ENCODE assay signal across 18 mouse cellular contexts in the genomic region with DNA sequence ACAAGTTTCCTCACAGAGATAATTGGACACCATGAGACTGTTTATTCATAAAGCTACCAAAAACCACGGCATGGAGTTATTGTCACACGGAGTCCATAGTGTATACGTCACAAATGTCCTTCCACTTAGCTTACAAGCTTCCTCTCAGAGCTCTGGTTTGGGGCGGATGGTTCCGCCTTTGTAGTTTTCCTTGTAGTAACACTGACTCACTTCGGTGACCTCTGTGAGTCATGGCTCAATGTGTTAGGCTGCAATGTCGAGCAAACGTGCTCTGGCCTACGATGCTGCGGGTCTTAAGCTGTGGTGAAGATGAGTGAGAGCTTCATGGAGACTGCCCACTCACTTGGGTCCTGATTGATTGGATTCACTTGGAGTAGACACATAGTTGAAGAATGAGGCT.
DNase-seq lines count a peak whose midpoint lies in the region; ATAC-seq and TF ChIP-seq lines count a peak whose summit lies in the region.
"Had no signal": no experiment of that assay in that cellular context is flagged by ENCODE, and none has a peak within 500 bp of the region (broad histone marks: within the 10 kb centered on the region; RNA-seq: fewer than 3 reads in every experiment).

No protein-coding gene starts in this region.

- no peak overlapping the region for H3K4me3 ChIP-seq in kidney, embryonic 16.5 days (ENCODE audit: low read length)
- H3K4me3 ChIP-seq in CH12.LX (replicated peaks in 1 of 3; ENCODE audit: low read depth in 2 of 3, low read length in 2 of 3, poor library complexity in 1 of 3) (no peak overlapping the region), myocyte (no peak overlapping the region)
- no peak overlapping the region for H3K4me3 ChIP-seq in midbrain, embryonic 14.5 days (replicated peaks; ENCODE audit: low read depth, low read length)
- H3K4me3 ChIP-seq: embryonic facial prominence, embryonic 15.5 days; hindbrain, embryonic 12.5 days; liver, embryonic 13.5 days; lung, embryonic 15.5 days; midbrain, embryonic 12.5 days; neural tube, embryonic 13.5 days had no signal

- in situ Hi-C loops in CH12.LX (cut with MboI; ENCODE audit: low pct_ligation_motif_present, low pct_unique_long_range_greater_than_20kb, low sequenced_read_pairs) = no loop called here

- H3K27me3 ChIP-seq in kidney, embryonic 16.5 days (ENCODE audit: insufficient read depth, low read length) = no peaks in the 10 kb centered on the region
- no peaks in the 10 kb centered on the region for H3K27me3 ChIP-seq in CH12.LX (replicated peaks)
- no peaks in the 10 kb centered on the region for H3K27me3 ChIP-seq in myocyte (ENCODE audit: control insufficient read depth, insufficient read depth, insufficient read length)
- H3K27me3 ChIP-seq in midbrain, embryonic 14.5 days (ENCODE audit: control insufficient read depth, insufficient read depth, low read length) = no peaks in the 10 kb centered on the region
- H3K27me3 ChIP-seq: embryonic facial prominence, embryonic 15.5 days; hindbrain, embryonic 12.5 days; liver, embryonic 13.5 days; lung, embryonic 15.5 days; midbrain, embryonic 12.5 days; neural tube, embryonic 13.5 days had no signal

- no peak overlapping the region for H3ac ChIP-seq in myocyte (ENCODE audit: control insufficient read depth, insufficient read length)

- no peaks in the 10 kb centered on the region for H3K4me1 ChIP-seq in kidney, embryonic 16.5 days (ENCODE audit: insufficient read depth, low read length)
- peaks cover 0 to 11% of the 10 kb centered on the region in 2 experiments; a peak in 1 of 4 replicates for H3K4me1 ChIP-seq in CH12.LX (ENCODE audit: control insufficient read depth in 1 of 2, insufficient read depth in 2 of 2)
- no peaks in the 10 kb centered on the region for H3K4me1 ChIP-seq in midbrain, embryonic 14.5 days (ENCODE audit: control insufficient read depth, insufficient read depth, low read length)
- H3K4me1 ChIP-seq: embryonic facial prominence, embryonic 15.5 days; hindbrain, embryonic 12.5 days; liver, embryonic 13.5 days; lung, embryonic 15.5 days; midbrain, embryonic 12.5 days; neural tube, embryonic 13.5 days had no signal

- no peak overlapping the region for H3K27ac ChIP-seq in kidney, embryonic 16.5 days (ENCODE audit: low read length)
- H3K27ac ChIP-seq in CH12.LX (ENCODE audit: insufficient read depth, low read depth) = no peak overlapping the region
- no peak overlapping the region for H3K27ac ChIP-seq in midbrain, embryonic 14.5 days (replicated peaks; ENCODE audit: low read depth, low read length)
- H3K27ac ChIP-seq: embryonic facial prominence, embryonic 15.5 days; hindbrain, embryonic 12.5 days; liver, embryonic 13.5 days; lung, embryonic 15.5 days; midbrain, embryonic 12.5 days; neural tube, embryonic 13.5 days had no signal

- no peak for DNase-seq in kidney, postnatal 14 days
- peak; percentile 49 for DNase-seq in CH12.LX (ENCODE audit: extremely low read depth)
- peak; percentile 22 to 42 for DNase-seq in adrenal gland, adult 18-20 months (ENCODE audit: low spot score in 2 of 2)
- DNase-seq in midbrain, embryonic 14.5 days = no peak
- DNase-seq: cerebellum, adult 2 months; cerebellum, postnatal 36 days; gastrocnemius, postnatal 36 days; liver, embryonic 13.5 days; thymus, postnatal 36 days had no signal

- ATAC-seq in kidney, embryonic 16.5 days (ENCODE audit: low FRiP score, low TSS enrichment) = 0 out of 2 replicates have a peak, but pooled peaks have one; percentile 27
- no peak for ATAC-seq in activated CD4-positive, CD25-positive, alpha-beta regulatory T cell, adult 4 months
- no peak for ATAC-seq in midbrain, embryonic 14.5 days (ENCODE audit: low FRiP score, low TSS enrichment)
- ATAC-seq: forebrain, embryonic 16.5 days had no signal

- no peak for TF ChIP-seq EP300 in CH12.LX (IDR thresholded peaks at IDR 0.05; ENCODE audit: low read length)

- dilution Hi-C loops in CH12.LX (cut with MboI; ENCODE audit: extremely low pct_ligation_motif_present, extremely low pct_unique_long_range_greater_than_20kb, low sequenced_read_pairs) = no loop called here

- no peaks in the 10 kb centered on the region for H3K79me2 ChIP-seq in CH12.LX (replicated peaks; ENCODE audit: control insufficient read depth, extremely low read depth, insufficient read depth, poor library complexity, severe bottlenecking)
- H3K79me2 ChIP-seq in myocyte (ENCODE audit: control insufficient read depth, insufficient read depth) = no peaks in the 10 kb centered on the region

- WGBS in kidney, embryonic 16.5 days = 70% methylated on average over 10 of the region's 10 CpGs
- whole genome bisulfite sequencing in midbrain, embryonic 14.5 days = 87% methylated on average over 10 of the region's 10 CpGs

- no peaks in the 10 kb centered on the region for H3K36me3 ChIP-seq in kidney, embryonic 16.5 days (ENCODE audit: insufficient read depth, low read length)
- H3K36me3 ChIP-seq in CH12.LX (replicated peaks in 1 of 2; ENCODE audit: control insufficient read depth in 1 of 2, insufficient read depth in 1 of 2, low read length in 1 of 2) (no peaks in the 10 kb centered on the region), myocyte (ENCODE audit: control insufficient read depth, insufficient read depth) (no peaks in the 10 kb centered on the region)
- no peaks in the 10 kb centered on the region for H3K36me3 ChIP-seq in midbrain, embryonic 14.5 days (ENCODE audit: control insufficient read depth, insufficient read depth, low read length)
- H3K36me3 ChIP-seq: embryonic facial prominence, embryonic 15.5 days; hindbrain, embryonic 12.5 days; liver, embryonic 13.5 days; lung, embryonic 15.5 days; midbrain, embryonic 12.5 days; neural tube, embryonic 13.5 days had no signal

- no peaks in the 10 kb centered on the region for H3K9me3 ChIP-seq in kidney, embryonic 16.5 days (ENCODE audit: low read length)
- H3K9me3 ChIP-seq in CH12.LX (replicated peaks; ENCODE audit: low read length) = no peaks in the 10 kb centered on the region
- H3K9me3 ChIP-seq in midbrain, embryonic 14.5 days (ENCODE audit: control insufficient read depth, low read length) = no peaks in the 10 kb centered on the region
- H3K9me3 ChIP-seq: embryonic facial prominence, embryonic 15.5 days; hindbrain, embryonic 12.5 days; liver, embryonic 13.5 days; lung, embryonic 15.5 days; midbrain, embryonic 12.5 days; neural tube, embryonic 13.5 days had no signal

- no peak for TF ChIP-seq POLR2A in CH12.LX (IDR thresholded peaks at IDR 0.05; ENCODE audit: low read depth, low read length)
- TF ChIP-seq POLR2A in myocyte (IDR thresholded peaks at IDR 0.05; ENCODE audit: insufficient read length, low read depth) = no peak

- no peak for TF ChIP-seq RAD21 in CH12.LX (IDR thresholded peaks at IDR 0.05; ENCODE audit: low read depth, low read length)

- H3K4me2 ChIP-seq in kidney, embryonic 16.5 days (replicated peaks; ENCODE audit: low read depth, low read length) = no peak overlapping the region
- no peak overlapping the region for H3K4me2 ChIP-seq in CH12.LX (ENCODE audit: insufficient read depth, low read depth, poor library complexity, severe bottlenecking)
- peak overlapping the region; percentile 38 for H3K4me2 ChIP-seq in myocyte (ENCODE audit: low read depth)
- H3K4me2 ChIP-seq in midbrain, embryonic 14.5 days (ENCODE audit: low read length) = no peak overlapping the region
- H3K4me2 ChIP-seq: embryonic facial prominence, embryonic 15.5 days; hindbrain, embryonic 12.5 days; liver, embryonic 13.5 days; lung, embryonic 15.5 days; midbrain, embryonic 12.5 days; neural tube, embryonic 13.5 days had no signal

- TF ChIP-seq CTCF in CH12.LX (conservative IDR thresholded peaks at IDR 0.05 in 1 of 2, IDR thresholded peaks at IDR 0.05 in 1 of 2; ENCODE audit: low read depth in 2 of 2, low read length in 2 of 2) = no peak

- H3K9ac ChIP-seq in kidney, embryonic 16.5 days (replicated peaks; ENCODE audit: low read length) = no peak overlapping the region
- no peak overlapping the region for H3K9ac ChIP-seq in CH12.LX (ENCODE audit: insufficient read depth, low read depth)
- H3K9ac ChIP-seq in midbrain, embryonic 14.5 days (replicated peaks; ENCODE audit: low read length) = no peak overlapping the region
- H3K9ac ChIP-seq: embryonic facial prominence, embryonic 15.5 days; hindbrain, embryonic 12.5 days; liver, embryonic 13.5 days; lung, embryonic 15.5 days; midbrain, embryonic 12.5 days; neural tube, embryonic 13.5 days had no signal

TF ChIP-seq in CH12.LX, 34 proteins besides CTCF, POLR2A, EP300 and RAD21 (continues in another document):
- TF ChIP-seq MYC (IDR thresholded peaks at IDR 0.05; ENCODE audit: low read depth, low read length) (no peak), GABPA (IDR thresholded peaks at IDR 0.05; ENCODE audit: insufficient replicate concordance, low read depth, low read length) (no peak), BHLHE40 (IDR thresholded peaks at IDR 0.05; ENCODE audit: low read depth, low read length) (no peak), JUN (IDR thresholded peaks at IDR 0.05; ENCODE audit: insufficient read depth, low read depth, low read length) (no peak), SMC3 (IDR thresholded peaks at IDR 0.05; ENCODE audit: low read depth, low read length) (no peak), SIN3A (IDR thresholded peaks at IDR 0.05; ENCODE audit: low read length) (no peak), CHD2 (IDR thresholded peaks at IDR 0.05; ENCODE audit: low read length) (no peak), ZKSCAN1 (IDR thresholded peaks at IDR 0.05; ENCODE audit: borderline replicate concordance, low read depth, low read length) (no peak), MEF2A (IDR thresholded peaks at IDR 0.05; ENCODE audit: borderline replicate concordance, low read depth, low read length) (no peak), ELF1 (IDR thresholded peaks at IDR 0.05; ENCODE audit: low read depth, low read length) (no peak), ZC3H11A (IDR thresholded peaks at IDR 0.05; ENCODE audit: low read depth, low read length) (no peak)

TF ChIP-seq in myocyte, 11 proteins besides CTCF, POLR2A, EP300 and RAD21:
- TF ChIP-seq REST (IDR thresholded peaks at IDR 0.05; ENCODE audit: insufficient read depth, insufficient read length) (no peak), CEBPB (IDR thresholded peaks at IDR 0.05; ENCODE audit: insufficient read depth, poor library complexity, severe bottlenecking) (no peak), MAX (IDR thresholded peaks at IDR 0.05; ENCODE audit: low read depth) (no peak), E2F4 (IDR thresholded peaks at IDR 0.05; ENCODE audit: insufficient read depth) (no peak), SRF (IDR thresholded peaks at IDR 0.05; ENCODE audit: control insufficient read depth, insufficient read length, low read depth) (no peak)

Comparison
In these comparisons a context has a peak if more than half of its experiments do, and no peak if none do; other contexts are left out.
1. DNase-seq: peak in CH12.LX (single experiment) and adrenal gland, adult 18-20 months (2 of 2); none in kidney, postnatal 14 days (single experiment) and midbrain, embryonic 14.5 days (single experiment).